Mouse (Mus musculus) CH12F3 (cell line): ENCODE data around the gene Fmod.

ENCODE experiments used
- in situ Hi-C: fragments of 300-500 bp; cut with MboI; formaldehyde crosslinking; loops from 2 replicates; pipeline ENCODE4 v1.14.3; 2020; ENCODE audit warnings: low sequenced_read_pairs

Fmod gene

GRCm38 (mm10) chr1:134073658-134074057 is 36.6 kb downstream of the Fmod start:
- in situ Hi-C loops, result no loop called here

- in situ Hi-C loops, result no loop called here
Observed at GRCm38 (mm10) chr1:134074184-134074583, 37.1 kb downstream of the Fmod start.

- in situ Hi-C loops, result no loop called here
Observed at GRCm38 (mm10) chr1:134074606-134075005, 37.6 kb downstream of the Fmod start.

- in situ Hi-C loops, result no loop called here
Observed at GRCm38 (mm10) chr1:134075532-134075931, 38.5 kb downstream of the Fmod start.

- in situ Hi-C loops, result no loop called here
Observed at GRCm38 (mm10) chr1:134076789-134077188, 39.7 kb downstream of the Fmod start.

GRCm38 (mm10) chr1:134077389-134078060 is 40.5 kb downstream of the Fmod start:
- in situ Hi-C loops, result no loop called here

- in situ Hi-C loops, result no loop called here
Observed at GRCm38 (mm10) chr1:134078061-134078795, 41.2 kb downstream of the Fmod start.

GRCm38 (mm10) chr1:134078802-134079476 is 41.9 kb downstream of the Fmod start, which contains the start of gene Btg2:
Gene Btg2 (minus strand): TSS chr1:134079120.
- in situ Hi-C loops, result no loop called here

- in situ Hi-C loops, result no loop called here
Observed at GRCm38 (mm10) chr1:134079477-134080163, 42.6 kb downstream of the Fmod start.

GRCm38 (mm10) chr1:134080406-134080805 is 43.4 kb downstream of the Fmod start:
- in situ Hi-C loops, result no loop called here

GRCm38 (mm10) chr1:134080881-134081450 is 43.9 kb downstream of the Fmod start:
- in situ Hi-C loops, result no loop called here

- in situ Hi-C loops, result no loop called here
Observed at GRCm38 (mm10) chr1:134082987-134083516, 46.0 kb downstream of the Fmod start.

- in situ Hi-C loops, result no loop called here
Observed at GRCm38 (mm10) chr1:134083676-134084075, 46.6 kb downstream of the Fmod start.

GRCm38 (mm10) chr1:134084128-134084527 is 47.1 kb downstream of the Fmod start:
- in situ Hi-C loops, result no loop called here

GRCm38 (mm10) chr1:134086017-134086416 is 49.0 kb downstream of the Fmod start:
- in situ Hi-C loops, result no loop called here

- in situ Hi-C loops, result no loop called here
Observed at GRCm38 (mm10) chr1:134086811-134087398, 49.9 kb downstream of the Fmod start.

GRCm38 (mm10) chr1:134089074-134089473 is 52.0 kb downstream of the Fmod start:
- in situ Hi-C loops, result no loop called here

- in situ Hi-C loops, result no loop called here
Observed at GRCm38 (mm10) chr1:134091851-134092250, 54.8 kb downstream of the Fmod start.

- in situ Hi-C loops, result no loop called here
Observed at GRCm38 (mm10) chr1:134092368-134092767, 55.3 kb downstream of the Fmod start.
